12 mouse cellular contexts compared by ENCODE assay signal in the genomic region with DNA sequence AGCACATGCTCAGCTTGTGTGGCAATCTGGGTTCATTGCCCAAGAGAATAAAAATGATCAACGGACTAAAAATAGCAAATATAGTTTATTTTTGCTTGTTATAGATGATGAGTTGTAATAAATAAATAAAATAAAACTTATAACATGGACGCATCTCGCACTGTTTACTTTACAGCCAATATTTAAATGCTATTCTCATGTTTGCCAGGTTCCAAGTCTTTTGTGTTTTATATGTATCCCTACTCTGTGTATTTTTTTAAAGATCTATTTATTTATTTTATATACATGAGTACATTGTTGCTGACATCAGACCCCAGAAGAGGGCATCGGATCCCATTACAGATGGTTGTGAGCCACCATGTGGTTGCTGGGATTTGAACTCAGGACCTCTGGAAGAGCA.
"Had no signal": no experiment of that assay in that cellular context is flagged by ENCODE, and none has a peak within 500 bp of the region (broad histone marks: within the 10 kb centered on the region; RNA-seq: fewer than 3 reads in every experiment).

No protein-coding gene starts in this region.

- H3K27me3 ChIP-seq: limb, embryonic 12.5 days; liver, embryonic 13.5 days; midbrain, embryonic 13.5 days; neural tube, embryonic 15.5 days had no signal

- H3K4me3 ChIP-seq: limb, embryonic 12.5 days; liver, embryonic 13.5 days; midbrain, embryonic 13.5 days; neural tube, embryonic 15.5 days had no signal

- H3K4me2 ChIP-seq: limb, embryonic 12.5 days; liver, embryonic 13.5 days; midbrain, embryonic 13.5 days; neural tube, embryonic 15.5 days had no signal

- H3K36me3 ChIP-seq: limb, embryonic 12.5 days; liver, embryonic 13.5 days; midbrain, embryonic 13.5 days; neural tube, embryonic 15.5 days had no signal

- ATAC-seq: liver, postnatal 0 days had no signal

- H3K9ac ChIP-seq: limb, embryonic 12.5 days; liver, embryonic 13.5 days; liver, postnatal 0 days; midbrain, embryonic 13.5 days; neural tube, embryonic 15.5 days had no signal

- H3K9me3 ChIP-seq: limb, embryonic 12.5 days; liver, embryonic 13.5 days; midbrain, embryonic 13.5 days; neural tube, embryonic 15.5 days had no signal

- H3K27ac ChIP-seq: limb, embryonic 12.5 days; liver, embryonic 13.5 days had no signal

- H3K4me1 ChIP-seq: liver, embryonic 13.5 days had no signal

- DNase-seq: kidney, adult 8-10 months; kidney, postnatal 25 days; layer of hippocampus, adult 9-11 months; liver; liver, embryonic 13.5 days; liver, postnatal 0 days; right cerebral cortex, adult 18-20 months; right cerebral cortex, postnatal 25 days; thymus, postnatal 36 days had no signal
